Mouse (Mus musculus) right cerebral cortex, adult 18-20 months (tissue): ENCODE measurements at regions not wholly inside any gene's neighbourhood (a gene's known extent, or its start where the extent isn't known, plus 50 kb on each side); places are given as distances from the start of the nearest gene placed in this dataset.
"Not testable (repeated sequence)": the region's sequence is repeated elsewhere in the genome, so short reads cannot be mapped to it uniquely, and the experiment has no call there.

ENCODE experiments used
- DNase-seq: peaks from one replicate; pipeline ENCODE4 v3.0.0; 2022; ENCODE audit warnings: mixed read lengths

GRCm38 (mm10) chr13:50906431-50906830, 194.2 kb upstream of the Spin1 start:
- not testable (repeated sequence) for DNase-seq

GRCm38 (mm10) chr13:50906910-50907309, 193.8 kb upstream of the Spin1 start:
- DNase-seq: no peak

- DNase-seq: not testable (repeated sequence)
These were observed 187.9 kb upstream of the Spin1 start for GRCm38 (mm10) chr13:50912776-50913175.

GRCm38 (mm10) chr13:50934017-50934416, 166.7 kb upstream of the Spin1 start:
- DNase-seq: not testable (repeated sequence)

GRCm38 (mm10) chr13:50942561-50942960, 158.1 kb upstream of the Spin1 start:
- no peak for DNase-seq

GRCm38 (mm10) chr13:50949545-50950226, 151.0 kb upstream of the Spin1 start:
- peak; percentile 84 for DNase-seq

DNA sequence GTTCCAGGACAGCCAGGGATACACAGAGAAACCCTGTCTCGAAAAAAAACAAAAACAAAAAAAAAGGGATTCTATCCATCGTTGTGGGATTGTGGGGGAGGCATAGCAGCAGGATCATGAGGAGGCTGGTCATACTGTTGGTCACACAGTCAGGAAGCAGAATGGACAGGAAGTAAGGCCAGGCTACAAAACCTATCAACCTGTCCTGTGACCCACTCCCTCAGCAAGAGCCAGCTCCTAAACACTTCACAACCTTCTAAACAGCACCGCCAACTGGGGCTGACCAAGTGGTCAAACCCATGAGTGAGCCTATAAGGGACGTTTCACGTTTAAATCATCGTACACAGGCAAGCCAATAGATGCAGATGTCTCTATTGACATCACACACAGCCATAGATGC, 146.0 kb upstream of the Spin1 start:
- no peak for DNase-seq

DNA sequence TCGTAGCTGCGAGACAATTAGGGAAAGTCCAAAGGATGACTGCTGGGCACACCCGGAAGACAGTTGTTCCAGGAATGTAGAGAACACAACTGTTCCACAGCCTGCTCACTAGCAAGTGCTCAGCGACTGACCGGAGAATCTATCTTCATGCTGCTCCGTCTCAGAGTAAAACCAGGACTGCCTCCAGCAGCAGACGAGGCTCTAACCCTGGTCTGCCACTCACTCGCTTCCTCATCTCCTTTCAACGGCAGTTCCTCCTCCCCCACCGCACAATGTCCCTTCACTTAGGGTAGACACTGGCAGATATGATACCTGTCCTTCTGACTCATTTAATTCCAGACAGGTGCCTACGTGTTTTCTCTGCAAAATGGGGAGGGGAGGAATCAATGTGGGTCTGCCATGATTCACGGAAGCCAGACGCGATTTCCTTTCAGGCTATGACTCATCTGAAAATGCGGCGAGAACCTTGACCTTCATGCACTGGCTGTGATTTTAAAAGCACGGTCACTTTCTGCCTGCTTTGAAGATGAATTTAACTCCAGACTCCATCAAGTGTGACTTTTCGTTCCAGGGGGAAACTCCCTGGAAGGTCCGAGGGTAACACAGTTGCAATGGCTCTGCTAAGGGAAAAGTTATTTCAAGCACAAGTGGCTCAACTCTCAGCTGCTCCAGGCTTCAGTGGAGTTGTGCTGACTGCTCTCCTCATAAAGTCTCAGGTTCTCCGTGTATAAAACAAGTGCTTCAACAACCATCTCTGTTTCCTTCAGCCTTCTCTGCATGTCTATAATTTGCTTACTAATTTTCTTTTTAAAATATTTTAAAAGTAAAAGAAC, 142.4 kb upstream of the Spin1 start:
- no peak for DNase-seq

DNA sequence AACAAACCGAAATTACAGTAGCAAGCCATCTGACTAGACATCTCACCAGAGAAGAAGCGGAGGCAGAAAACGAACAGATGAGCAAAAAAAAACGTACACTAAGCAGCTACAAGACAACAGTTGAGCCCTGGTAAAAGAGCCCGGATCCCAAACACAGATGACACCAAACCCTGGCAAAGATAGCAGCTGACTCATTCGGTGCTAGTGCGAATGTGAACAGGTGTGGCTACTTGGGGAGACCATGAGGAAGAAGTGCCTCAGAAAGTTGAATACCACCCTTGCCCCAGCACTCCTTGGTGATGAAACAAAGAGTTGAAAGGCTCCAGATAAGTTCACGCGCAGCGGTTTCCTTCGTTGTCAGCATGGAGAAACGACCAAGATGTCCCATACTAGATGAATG, 139.8 kb upstream of the Spin1 start:
- no peak for DNase-seq

GRCm38 (mm10) chr13:50964070-50964469, 136.6 kb upstream of the Spin1 start:
- no peak for DNase-seq

GRCm38 (mm10) chr13:50965041-50965440, 135.6 kb upstream of the Spin1 start:
- DNase-seq: not testable (repeated sequence)

DNA sequence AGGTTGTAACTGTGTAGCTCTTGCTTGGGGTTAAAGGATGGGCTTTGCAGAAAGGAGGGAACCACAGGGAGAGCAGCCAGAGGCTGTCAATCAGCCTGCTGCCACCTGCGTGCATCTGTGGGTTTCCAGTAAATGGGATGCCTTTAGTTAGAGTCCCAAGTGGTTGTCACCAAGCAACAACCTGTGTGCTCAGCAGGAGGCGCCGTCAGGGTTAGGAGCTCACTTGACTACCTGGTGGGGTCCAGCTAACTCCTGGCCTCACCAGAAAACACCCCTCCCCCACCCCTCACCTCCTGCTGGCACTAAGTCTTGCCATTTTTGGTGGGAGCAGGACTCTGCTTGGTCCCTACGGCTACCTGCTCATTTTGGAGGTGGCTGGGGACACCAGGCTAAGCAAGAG, 135.0 kb upstream of the Spin1 start:
- no peak for DNase-seq

GRCm38 (mm10) chr13:50966826-50967225, 133.9 kb upstream of the Spin1 start:
- DNase-seq: no peak

GRCm38 (mm10) chr13:50973379-50973778, 127.3 kb upstream of the Spin1 start:
- no peak for DNase-seq

- no peak for DNase-seq
These were observed 125.3 kb upstream of the Spin1 start for GRCm38 (mm10) chr13:50975306-50975920.

DNA sequence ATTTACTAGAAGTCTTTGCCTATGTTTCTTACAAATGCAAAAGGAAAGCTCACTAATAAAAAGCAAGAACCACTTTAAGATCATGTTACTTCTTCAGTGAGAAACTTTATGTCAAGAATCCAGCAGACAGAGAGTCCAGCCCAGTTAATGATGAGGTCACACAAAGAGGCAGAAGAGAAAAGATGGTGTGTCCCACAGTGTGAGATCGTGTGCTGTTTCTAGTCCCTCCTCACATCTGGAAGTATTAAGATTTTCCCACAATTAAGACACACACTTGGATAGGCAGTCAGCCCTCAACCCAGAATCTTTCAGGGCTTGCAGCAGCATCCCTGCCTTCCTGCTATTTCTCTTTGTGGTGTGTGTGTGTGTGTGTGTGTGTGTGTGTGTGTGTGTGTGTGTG, 118.7 kb upstream of the Spin1 start:
- no peak for DNase-seq

DNA sequence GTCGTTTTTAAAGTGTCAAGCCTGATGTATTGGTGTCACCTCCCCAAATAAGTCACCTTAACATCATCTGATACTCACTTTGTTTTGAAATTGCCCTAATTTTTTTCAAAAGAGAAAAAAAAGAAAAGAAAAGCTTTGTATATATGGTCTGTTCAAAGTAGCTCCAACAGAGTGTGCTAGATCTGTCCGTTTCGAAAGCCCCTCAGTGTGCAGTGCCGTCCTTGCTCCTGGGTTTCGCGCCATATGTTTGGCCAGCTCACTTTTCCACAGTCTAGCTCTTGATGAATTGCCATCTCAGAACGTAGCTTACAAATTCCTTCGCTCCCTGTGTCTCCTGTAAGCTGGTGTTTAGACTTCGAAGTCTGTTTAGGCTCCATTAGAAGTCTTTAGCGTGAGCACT, 117.7 kb upstream of the Spin1 start:
- no peak for DNase-seq

DNA sequence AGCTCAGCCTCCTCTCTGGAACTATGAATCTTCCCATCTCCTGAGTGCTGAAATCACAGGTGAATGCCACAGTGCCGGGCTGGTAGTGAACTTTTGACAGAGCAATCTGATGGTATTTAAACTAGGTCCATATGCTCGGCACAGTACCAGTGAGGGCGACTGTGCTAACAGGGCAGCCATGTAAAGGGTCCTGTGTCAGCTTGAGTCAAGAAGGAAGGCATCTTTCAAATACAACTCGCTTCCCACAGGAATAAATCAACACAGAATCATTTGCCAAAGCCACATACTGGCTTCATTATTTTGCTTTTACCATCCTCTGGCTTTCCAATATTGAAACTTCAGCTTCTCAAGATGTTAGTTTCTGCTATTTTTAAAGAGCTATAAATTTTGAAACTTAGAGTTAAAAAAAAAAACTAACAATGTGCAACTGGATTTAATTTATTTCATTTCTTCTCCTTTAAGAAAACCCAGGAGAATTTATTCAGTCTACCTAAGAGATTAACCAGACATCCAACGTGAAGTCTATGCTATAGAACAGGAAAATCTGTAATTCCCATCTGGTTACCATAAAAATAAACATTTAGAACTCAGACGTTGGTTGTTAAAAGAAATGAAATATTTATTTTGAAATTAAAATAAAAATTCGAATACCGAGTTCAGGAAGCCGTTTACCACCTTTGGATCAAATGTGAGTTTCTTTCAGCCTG, 108.8 kb upstream of the Spin1 start:
- no peak for DNase-seq

DNA sequence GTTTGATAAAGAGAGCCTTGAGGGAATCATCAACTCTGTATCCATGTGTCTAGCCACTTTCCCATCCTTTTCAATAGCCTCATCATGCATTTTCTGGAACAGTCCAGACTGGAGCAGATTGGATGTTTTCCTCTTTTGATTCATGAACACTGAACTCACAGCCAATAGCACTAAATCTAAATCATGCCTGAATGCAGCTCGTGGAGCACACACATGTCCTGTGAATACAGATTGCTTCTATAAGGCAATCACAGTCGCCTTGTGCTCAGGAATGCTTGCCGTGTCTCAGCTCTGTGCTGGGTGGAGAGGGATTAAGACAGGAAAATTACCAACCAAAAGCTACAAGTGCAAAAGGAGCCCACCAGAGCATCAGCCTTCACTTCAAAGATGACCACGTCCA, 100.9 kb upstream of the Spin1 start:
- no peak for DNase-seq

- no peak for DNase-seq
These were observed 95.9 kb upstream of the Spin1 start for GRCm38 (mm10) chr13:51004827-51005226.

DNA sequence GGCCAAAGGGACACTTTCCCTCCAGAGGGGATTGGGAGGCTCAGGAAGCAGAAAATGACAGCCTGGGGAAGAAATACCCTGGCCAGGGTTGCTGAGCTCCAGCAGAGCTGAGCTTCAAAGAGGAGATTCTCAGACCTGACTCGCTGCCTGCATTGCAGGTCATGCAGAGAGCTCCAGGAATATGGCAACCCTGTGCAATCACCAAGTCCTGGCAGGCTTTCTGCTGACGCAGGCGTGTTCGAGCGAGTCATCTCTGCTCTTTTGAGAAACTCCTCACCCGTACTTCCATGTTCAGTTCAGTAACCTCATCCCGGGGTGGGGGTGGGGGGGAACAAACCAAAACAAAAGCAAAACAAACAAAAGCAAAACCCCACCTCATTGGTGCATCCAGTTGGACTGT, 89.9 kb upstream of the Spin1 start:
- DNase-seq: no peak

DNA sequence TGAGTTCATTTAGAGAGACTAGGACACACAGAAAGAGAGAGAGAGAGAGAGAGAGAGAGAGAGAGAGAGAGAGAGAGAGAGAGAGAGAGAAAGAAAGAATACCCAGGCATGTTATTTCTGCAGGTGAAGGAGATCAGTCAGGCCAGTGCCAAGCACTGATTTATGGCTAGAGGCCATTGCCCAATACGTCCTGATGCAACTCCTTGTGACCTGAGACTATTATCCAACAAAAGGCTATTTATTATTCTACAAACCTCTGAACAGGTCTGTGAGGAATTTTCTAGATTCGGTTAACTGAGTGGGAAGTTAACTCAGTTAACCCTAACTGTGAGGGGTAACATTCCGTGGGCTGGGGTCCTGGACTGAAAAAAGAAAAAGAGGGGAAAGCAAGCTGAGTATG, 84.5 kb upstream of the Spin1 start:
- DNase-seq: no peak
